Mouse (Mus musculus): ENCODE results near the gene Mtif3. TPM values are rescaled to one million over a fixed set of nuclear protein-coding genes. Genes with fewer than 3 reads are reported as not detected.
A peak's percentile ranks its signal among the peaks of the same experiment; 100 is the strongest.
"Not testable (repeated sequence)": the region's sequence is repeated elsewhere in the genome, so short reads cannot be mapped to it uniquely, and the experiment has no call there.

Gene Mtif3
- polyA plus RNA-seq, 1 experiment from 2014 or later, result 27.8 TPM

DNA sequence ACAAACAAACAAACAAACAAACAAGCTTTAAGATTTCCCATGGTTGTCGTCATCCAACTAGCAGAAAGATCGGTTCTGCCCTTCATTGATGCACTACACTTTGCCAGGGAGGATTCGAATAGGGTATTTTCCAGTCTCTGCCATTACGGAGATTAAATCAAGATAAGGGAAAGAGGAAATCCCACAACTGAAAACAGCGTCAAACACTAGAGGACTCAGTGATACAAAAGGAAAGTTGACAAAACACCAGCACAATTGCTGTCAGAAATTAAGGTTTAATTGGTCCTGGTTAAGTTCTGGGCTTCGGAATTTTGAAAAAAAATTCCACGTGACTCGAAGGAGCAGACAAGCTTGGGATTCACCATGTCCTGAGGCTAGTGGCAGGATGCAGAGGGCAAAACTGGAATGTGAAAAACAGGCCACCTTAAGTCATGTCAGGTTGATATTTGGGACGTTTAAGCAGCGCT is 15.5 kb downstream of the Mtif3 start:
- H3K9me3 ChIP-seq, result no peaks in the 10 kb centered on the region
- peak overlapping the region; percentile 95 for H3K27ac ChIP-seq
- peaks cover 20% of the 10 kb centered on the region for H3K36me3 ChIP-seq
- H3K9ac ChIP-seq, result peak overlapping the region; percentile 58
- peaks cover 11% of the 10 kb centered on the region for H3K4me1 ChIP-seq (replicated peaks)
- no peak for ATAC-seq
- WGBS, result 14% methylated on average over 10 of the region's 10 CpGs
- H3K27me3 ChIP-seq (replicated peaks), result no peaks in the 10 kb centered on the region
- H3K4me2 ChIP-seq (replicated peaks), result peak overlapping the region; percentile 83
- H3K4me3 ChIP-seq (replicated peaks), result peak overlapping the region; percentile 76

GRCm38 (mm10) chr5:146947497-146947896 is 16.1 kb downstream of the Mtif3 start:
- no peak overlapping the region for H3K9ac ChIP-seq
- H3K36me3 ChIP-seq, result peaks cover 14% of the 10 kb centered on the region
- H3K9me3 ChIP-seq, result no peaks in the 10 kb centered on the region
- no peak overlapping the region for H3K27ac ChIP-seq
- WGBS, result 89% methylated on average over 6 of the region's 6 CpGs
- no peak overlapping the region for H3K4me2 ChIP-seq (replicated peaks)
- no peak overlapping the region for H3K4me3 ChIP-seq (replicated peaks)
- H3K27me3 ChIP-seq (replicated peaks), result no peaks in the 10 kb centered on the region
- ATAC-seq, result no peak
- peaks cover 11% of the 10 kb centered on the region for H3K4me1 ChIP-seq (replicated peaks)

DNA sequence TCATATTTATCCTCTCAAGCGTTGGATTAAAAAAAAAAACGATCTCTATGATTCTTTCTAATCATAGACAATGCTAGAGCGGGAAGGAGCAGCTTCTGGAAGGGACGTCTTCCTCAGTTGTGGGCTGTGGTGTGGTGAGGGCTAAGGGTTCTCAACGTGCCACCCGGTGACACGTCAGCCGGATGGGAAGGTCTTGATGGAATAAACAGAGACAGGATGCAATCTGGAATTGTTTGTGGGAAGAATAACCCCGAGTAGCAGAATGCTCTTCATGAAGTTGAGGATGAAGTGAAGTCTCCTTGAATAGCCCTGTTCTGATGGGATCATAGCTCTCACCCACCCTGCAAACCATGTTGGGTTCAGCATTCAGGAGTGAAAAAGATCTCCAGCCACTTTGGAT is 16.9 kb downstream of the Mtif3 start:
- H3K4me2 ChIP-seq (replicated peaks), result no peak overlapping the region
- no peak overlapping the region for H3K27ac ChIP-seq
- H3K9ac ChIP-seq, result no peak overlapping the region
- H3K4me3 ChIP-seq (replicated peaks), result no peak overlapping the region
- 81% methylated on average over 9 of the region's 9 CpGs for WGBS
- peaks cover 6% of the 10 kb centered on the region for H3K36me3 ChIP-seq
- H3K9me3 ChIP-seq, result no peaks in the 10 kb centered on the region
- H3K4me1 ChIP-seq (replicated peaks), result peaks cover 11% of the 10 kb centered on the region
- no peaks in the 10 kb centered on the region for H3K27me3 ChIP-seq (replicated peaks)
- no peak for ATAC-seq

DNA sequence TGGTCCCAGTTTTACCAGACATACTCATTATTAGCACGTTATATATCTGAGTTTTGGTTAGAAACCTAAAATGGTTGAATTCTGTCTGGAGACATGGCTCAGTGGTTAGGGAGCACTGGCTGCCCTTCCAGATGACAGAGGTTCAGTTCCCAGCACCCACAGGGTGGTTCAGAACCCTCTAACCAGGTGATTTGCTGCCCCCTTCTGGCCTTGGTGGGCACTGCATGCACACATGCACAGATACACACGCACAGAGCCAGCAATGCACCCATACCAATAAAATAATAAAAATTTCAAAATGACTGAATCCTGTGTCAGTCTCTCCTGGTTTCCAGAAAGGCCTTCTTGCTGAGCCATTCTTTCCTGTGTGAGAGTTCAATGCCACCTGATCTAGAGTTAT is 19.0 kb downstream of the Mtif3 start:
- peaks cover 5% of the 10 kb centered on the region for H3K4me1 ChIP-seq (replicated peaks)
- H3K4me3 ChIP-seq (replicated peaks), result no peak overlapping the region
- no peaks in the 10 kb centered on the region for H3K9me3 ChIP-seq
- 85% methylated on average over 2 of the region's 2 CpGs for WGBS
- no peak for ATAC-seq
- H3K36me3 ChIP-seq, result no peaks in the 10 kb centered on the region
- H3K27me3 ChIP-seq (replicated peaks), result no peaks in the 10 kb centered on the region
- no peak overlapping the region for H3K4me2 ChIP-seq (replicated peaks)
- no peak overlapping the region for H3K27ac ChIP-seq
- H3K9ac ChIP-seq, result no peak overlapping the region

DNA sequence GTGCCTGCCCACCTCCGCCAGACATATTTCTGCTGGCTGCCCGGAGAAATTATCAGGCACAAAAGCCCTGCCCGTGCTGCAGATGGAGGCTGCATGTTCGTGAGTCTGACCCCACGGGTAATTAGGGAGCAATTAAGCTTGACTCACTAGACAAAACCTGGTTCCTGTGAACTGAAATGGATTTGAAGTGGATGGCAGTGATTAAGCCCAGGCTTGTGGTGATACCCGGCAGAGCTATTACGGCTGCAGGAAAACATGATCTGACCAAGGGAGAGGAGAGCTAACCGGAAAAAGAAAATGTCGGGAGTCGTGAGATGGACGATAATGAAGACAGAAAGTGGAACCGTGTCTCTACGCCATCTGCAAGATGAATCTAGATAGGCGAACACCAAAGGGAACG is 20.6 kb downstream of the Mtif3 start:
- no peaks in the 10 kb centered on the region for H3K9me3 ChIP-seq
- H3K27me3 ChIP-seq (replicated peaks), result no peaks in the 10 kb centered on the region
- no peaks in the 10 kb centered on the region for H3K36me3 ChIP-seq
- WGBS, result 66% methylated on average over 15 of the region's 15 CpGs
- no peak overlapping the region for H3K4me2 ChIP-seq (replicated peaks)
- no peak overlapping the region for H3K27ac ChIP-seq
- ATAC-seq, result no peak
- H3K4me3 ChIP-seq (replicated peaks), result no peak overlapping the region
- H3K4me1 ChIP-seq (replicated peaks), result no peaks in the 10 kb centered on the region
- H3K9ac ChIP-seq, result no peak overlapping the region

- H3K4me1 ChIP-seq (replicated peaks); H3K4me3 ChIP-seq (replicated peaks); H3K4me2 ChIP-seq (replicated peaks); ATAC-seq; H3K9ac ChIP-seq; H3K9me3 ChIP-seq; H3K36me3 ChIP-seq; H3K27me3 ChIP-seq (replicated peaks); H3K27ac ChIP-seq: not testable (repeated sequence)
- 37% methylated on average over 2 of the region's 2 CpGs for WGBS
Measured at GRCm38 (mm10) chr5:146941939-146942338, 21.7 kb downstream of the Mtif3 start.

DNA sequence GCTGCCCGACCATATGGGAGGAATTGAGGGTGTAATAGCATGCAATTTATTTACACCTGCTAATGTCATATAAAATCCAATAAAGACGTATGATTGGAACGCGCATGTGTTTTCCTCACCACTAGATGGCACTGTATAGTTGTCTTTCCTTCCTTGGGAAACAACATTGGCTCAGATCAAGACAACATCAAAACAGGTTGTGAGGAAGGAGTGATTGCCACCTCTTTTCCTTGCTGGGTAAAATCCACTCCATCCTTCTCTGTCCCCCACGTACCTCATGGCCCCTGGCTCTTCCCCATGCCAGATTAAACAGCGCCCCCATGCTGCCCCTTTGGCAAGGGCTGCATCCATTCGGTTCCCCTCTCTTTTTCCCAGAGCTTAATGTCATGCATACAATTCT is 23.4 kb downstream of the Mtif3 start:
- Histone ChIP-seq H3K9ac (no peak overlapping the region), H3K4me1 (replicated peaks) (no peaks in the 10 kb centered on the region), H3K4me3 (replicated peaks) (no peak overlapping the region), H3K27ac (no peak overlapping the region), H3K27me3 (replicated peaks) (no peaks in the 10 kb centered on the region), H3K36me3 (no peaks in the 10 kb centered on the region), H3K9me3 (no peaks in the 10 kb centered on the region), H3K4me2 (replicated peaks) (no peak overlapping the region)
- ATAC-seq, result no peak
- 21% methylated on average over 7 of the region's 7 CpGs for WGBS

DNA sequence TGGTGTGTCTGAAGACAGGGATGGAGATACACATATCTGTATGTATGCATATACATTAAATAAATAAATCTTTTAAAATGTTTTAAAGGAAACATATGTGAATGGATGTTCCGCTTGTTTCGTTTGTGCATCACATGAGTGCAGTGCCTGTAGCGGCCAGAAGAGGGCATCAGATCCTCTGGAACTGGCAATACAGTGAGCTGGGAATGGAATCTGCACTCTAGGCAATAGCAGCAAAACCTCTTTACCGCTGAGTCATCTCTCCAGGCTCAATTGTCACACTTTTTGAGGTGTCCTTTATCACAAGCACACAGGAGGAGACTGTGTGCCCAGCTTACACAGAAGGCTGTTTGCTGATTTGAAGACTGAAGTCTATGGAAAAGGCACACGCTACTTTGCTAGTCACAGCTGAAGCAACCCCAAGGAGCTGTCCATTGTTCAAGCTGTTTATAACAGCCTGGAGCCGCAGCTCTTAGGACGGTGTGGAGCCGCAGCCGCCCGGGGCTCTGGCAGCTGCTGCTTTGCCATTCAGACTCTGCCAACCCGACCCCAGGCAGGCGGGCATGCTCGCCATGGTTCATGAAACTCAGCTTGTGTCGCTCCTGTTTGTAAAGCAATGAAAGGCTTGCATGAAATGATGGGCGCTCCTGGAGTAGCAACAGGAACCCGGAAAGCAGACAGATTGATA is 24.3 kb downstream of the Mtif3 start:
- H3K9me3 ChIP-seq, result no peaks in the 10 kb centered on the region
- H3K9ac ChIP-seq, result no peak overlapping the region
- H3K36me3 ChIP-seq, result no peaks in the 10 kb centered on the region
- H3K27ac ChIP-seq, result no peak overlapping the region
- H3K4me3 ChIP-seq (replicated peaks), result no peak overlapping the region
- 84% methylated on average over 16 of the region's 16 CpGs for WGBS
- H3K4me2 ChIP-seq (replicated peaks), result no peak overlapping the region
- H3K27me3 ChIP-seq (replicated peaks), result no peaks in the 10 kb centered on the region
- no peaks in the 10 kb centered on the region for H3K4me1 ChIP-seq (replicated peaks)
- no peak for ATAC-seq

- no peak overlapping the region for H3K4me3 ChIP-seq (replicated peaks)
- peak overlapping the region; percentile 37 for H3K4me2 ChIP-seq (replicated peaks)
- peak; percentile 79 for ATAC-seq
- no peaks in the 10 kb centered on the region for H3K4me1 ChIP-seq (replicated peaks)
- H3K27ac ChIP-seq, result peak overlapping the region; percentile 27; the same call in 1 of the 2 replicates
- no peaks in the 10 kb centered on the region for H3K36me3 ChIP-seq
- H3K27me3 ChIP-seq (replicated peaks), result no peaks in the 10 kb centered on the region
- WGBS, result 63% methylated on average over 32 of the region's 32 CpGs
- no peaks in the 10 kb centered on the region for H3K9me3 ChIP-seq
- H3K9ac ChIP-seq, result no peak overlapping the region
Measured at GRCm38 (mm10) chr5:146937541-146938503, 25.8 kb downstream of the Mtif3 start.

GRCm38 (mm10) chr5:146933466-146933865 is 30.1 kb downstream of the Mtif3 start:
- Histone ChIP-seq H3K9ac (no peak overlapping the region), H3K9me3 (no peaks in the 10 kb centered on the region), H3K36me3 (no peaks in the 10 kb centered on the region), H3K27me3 (replicated peaks) (no peaks in the 10 kb centered on the region), H3K4me2 (replicated peaks) (no peak overlapping the region), H3K4me3 (replicated peaks) (no peak overlapping the region), H3K27ac (no peak overlapping the region), H3K4me1 (replicated peaks) (no peaks in the 10 kb centered on the region)
- no peak for ATAC-seq
- 81% methylated on average over 12 of the region's 12 CpGs for WGBS

- Histone ChIP-seq H3K9me3 (no peaks in the 10 kb centered on the region), H3K4me2 (replicated peaks) (no peak overlapping the region), H3K4me3 (replicated peaks) (no peak overlapping the region), H3K36me3 (no peaks in the 10 kb centered on the region), H3K9ac (no peak overlapping the region), H3K4me1 (replicated peaks) (no peaks in the 10 kb centered on the region), H3K27ac (no peak overlapping the region), H3K27me3 (replicated peaks) (no peaks in the 10 kb centered on the region)
- peak; percentile 56 for ATAC-seq
- 64% methylated on average over 16 of the region's 16 CpGs for WGBS
Measured at GRCm38 (mm10) chr5:146931904-146932553, 31.6 kb downstream of the Mtif3 start.

- Histone ChIP-seq H3K4me3 (replicated peaks) (no peak overlapping the region), H3K9ac (no peak overlapping the region), H3K4me2 (replicated peaks) (no peak overlapping the region), H3K27me3 (replicated peaks) (no peaks in the 10 kb centered on the region), H3K27ac (no peak overlapping the region), H3K36me3 (no peaks in the 10 kb centered on the region), H3K9me3 (no peaks in the 10 kb centered on the region), H3K4me1 (replicated peaks) (no peaks in the 10 kb centered on the region)
- WGBS, result 78% methylated on average over 7 of the region's 7 CpGs
- 0 out of 2 replicates have a peak, but pooled peaks have one; percentile 15 for ATAC-seq
Measured at GRCm38 (mm10) chr5:146931422-146931821, 32.2 kb downstream of the Mtif3 start.
